Mouse (Mus musculus): ENCODE data around the gene Smarcd3. TPM values are rescaled to one million over a fixed set of nuclear protein-coding genes. Genes with fewer than 3 reads are reported as not detected.
A peak's percentile ranks its signal among the peaks of the same experiment; 100 is the strongest.

The Smarcd3 gene
- polyA plus RNA-seq, 1 experiment from 2014 or later = 47.4 TPM

GRCm38 (mm10) chr5:24589511-24590500 is 34.4 kb downstream of the Smarcd3 start:
- peaks cover 46% of the 10 kb centered on the region for H3K36me3 ChIP-seq (ENCODE audit: control insufficient read depth, insufficient read depth)
- H3K27me3 ChIP-seq (ENCODE audit: control insufficient read depth, insufficient read depth, low read length) = no peaks in the 10 kb centered on the region
- no peak overlapping the region for H3K4me2 ChIP-seq (ENCODE audit: low read depth, low read length)
- 86% methylated on average over 20 of the region's 20 CpGs for WGBS
- no peak overlapping the region for H3K9ac ChIP-seq (ENCODE audit: low read length)
- no peak for ATAC-seq (replicated peaks; ENCODE audit: extremely low read depth, insufficient read depth, low FRiP score)
- no peak overlapping the region for H3K27ac ChIP-seq (ENCODE audit: low read length)
- H3K4me3 ChIP-seq (ENCODE audit: low read length) = no peak overlapping the region
- no peaks in the 10 kb centered on the region for H3K9me3 ChIP-seq (replicated peaks; ENCODE audit: control insufficient read depth, low read length)
- H3K4me1 ChIP-seq (ENCODE audit: control insufficient read depth, insufficient read depth, low read length) = peaks cover 23% of the 10 kb centered on the region

GRCm38 (mm10) chr5:24587200-24587577 is 37.0 kb downstream of the Smarcd3 start:
- Histone ChIP-seq H3K4me3 (ENCODE audit: low read length) (peak overlapping the region; percentile 78), H3K9ac (ENCODE audit: low read length) (peak overlapping the region; percentile 82), H3K27me3 (ENCODE audit: control insufficient read depth, insufficient read depth, low read length) (no peaks in the 10 kb centered on the region), H3K27ac (ENCODE audit: low read length) (peak overlapping the region; percentile 31), H3K4me1 (ENCODE audit: control insufficient read depth, insufficient read depth, low read length) (peaks cover 23% of the 10 kb centered on the region), H3K9me3 (replicated peaks; ENCODE audit: control insufficient read depth, low read length) (no peaks in the 10 kb centered on the region), H3K4me2 (ENCODE audit: low read depth, low read length) (peak overlapping the region; percentile 91), H3K36me3 (ENCODE audit: control insufficient read depth, insufficient read depth) (peaks cover 22% of the 10 kb centered on the region)
- ATAC-seq (replicated peaks; ENCODE audit: extremely low read depth, insufficient read depth, low FRiP score) = no peak
- WGBS = 11% methylated on average over 4 of the region's 4 CpGs

- Histone ChIP-seq H3K9ac (ENCODE audit: low read length) (peak within 1 kb of the TSS; percentile 82), H3K36me3 (ENCODE audit: control insufficient read depth, insufficient read depth) (peaks cover 19% of the 10 kb centered on the region), H3K4me1 (ENCODE audit: control insufficient read depth, insufficient read depth, low read length) (peaks cover 23% of the 10 kb centered on the region), H3K27me3 (ENCODE audit: control insufficient read depth, insufficient read depth, low read length) (no peaks in the 10 kb centered on the region), H3K9me3 (replicated peaks; ENCODE audit: control insufficient read depth, low read length) (no peaks in the 10 kb centered on the region), H3K4me3 (ENCODE audit: low read length) (peak within 1 kb of the TSS; percentile 78), H3K4me2 (ENCODE audit: low read depth, low read length) (peak within 1 kb of the TSS; percentile 91), H3K27ac (ENCODE audit: low read length) (peak within 1 kb of the TSS; percentile 61)
- peak; percentile 85 for ATAC-seq (replicated peaks; ENCODE audit: extremely low read depth, insufficient read depth, low FRiP score)
- under 1% methylated on average over 43 of the region's 43 CpGs for WGBS
These were observed 37.5 kb downstream of the Smarcd3 start, which contains the start of gene Chpf2 for GRCm38 (mm10) chr5:24586547-24587199. Gene Chpf2, plus strand, starts transcription at chr5:24586741.

GRCm38 (mm10) chr5:24586106-24586505 is 38.1 kb downstream of the Smarcd3 start:
- Histone ChIP-seq H3K4me2 (ENCODE audit: low read depth, low read length) (peak overlapping the region; percentile 91), H3K9ac (ENCODE audit: low read length) (peak overlapping the region; percentile 82), H3K27ac (ENCODE audit: low read length) (no peak overlapping the region), H3K27me3 (ENCODE audit: control insufficient read depth, insufficient read depth, low read length) (no peaks in the 10 kb centered on the region), H3K36me3 (ENCODE audit: control insufficient read depth, insufficient read depth) (peaks cover 14% of the 10 kb centered on the region; the same call in 1 of the 2 replicates), H3K4me3 (ENCODE audit: low read length) (peak overlapping the region; percentile 78), H3K4me1 (ENCODE audit: control insufficient read depth, insufficient read depth, low read length) (peaks cover 18% of the 10 kb centered on the region), H3K9me3 (replicated peaks; ENCODE audit: control insufficient read depth, low read length) (no peaks in the 10 kb centered on the region)
- no peak for ATAC-seq (replicated peaks; ENCODE audit: extremely low read depth, insufficient read depth, low FRiP score)
- WGBS = 7% methylated on average over 8 of the region's 8 CpGs

- Histone ChIP-seq H3K4me3 (ENCODE audit: low read length) (peak overlapping the region; percentile 90), H3K27ac (ENCODE audit: low read length) (peak overlapping the region; percentile 87), H3K4me2 (ENCODE audit: low read depth, low read length) (peak overlapping the region; percentile 79), H3K4me1 (ENCODE audit: control insufficient read depth, insufficient read depth, low read length) (peaks cover 15% of the 10 kb centered on the region), H3K27me3 (ENCODE audit: control insufficient read depth, insufficient read depth, low read length) (no peaks in the 10 kb centered on the region), H3K9me3 (replicated peaks; ENCODE audit: control insufficient read depth, low read length) (no peaks in the 10 kb centered on the region), H3K9ac (ENCODE audit: low read length) (peak overlapping the region; percentile 80), H3K36me3 (ENCODE audit: control insufficient read depth, insufficient read depth) (0 out of 2 replicates have a peak, but pooled peaks cover 8% of the 10 kb centered on the region)
- 47% methylated on average over 6 of the region's 6 CpGs for WGBS
- ATAC-seq (replicated peaks; ENCODE audit: extremely low read depth, insufficient read depth, low FRiP score) = no peak
These were observed 45.9 kb downstream of the Smarcd3 start for GRCm38 (mm10) chr5:24578109-24578963.

- peak within 1 kb of the TSS; percentile 96 for H3K4me2 ChIP-seq (ENCODE audit: low read depth, low read length)
- H3K27me3 ChIP-seq (ENCODE audit: control insufficient read depth, insufficient read depth, low read length) = no peaks in the 10 kb centered on the region
- H3K4me3 ChIP-seq (ENCODE audit: low read length) = peak within 1 kb of the TSS; percentile 90
- under 1% methylated on average over 48 of the region's 48 CpGs for WGBS
- H3K4me1 ChIP-seq (ENCODE audit: control insufficient read depth, insufficient read depth, low read length) = peaks cover 15% of the 10 kb centered on the region
- H3K27ac ChIP-seq (ENCODE audit: low read length) = peak within 1 kb of the TSS; percentile 87
- H3K9ac ChIP-seq (ENCODE audit: low read length) = peak within 1 kb of the TSS; percentile 92
- H3K36me3 ChIP-seq (ENCODE audit: control insufficient read depth, insufficient read depth) = peaks cover 17% of the 10 kb centered on the region
- no peaks in the 10 kb centered on the region for H3K9me3 ChIP-seq (replicated peaks; ENCODE audit: control insufficient read depth, low read length)
- ATAC-seq (replicated peaks; ENCODE audit: extremely low read depth, insufficient read depth, low FRiP score) = peak; percentile 97
These were observed 46.9 kb downstream of the Smarcd3 start, which contains the start of gene Abcf2 for GRCm38 (mm10) chr5:24577183-24577929. Gene Abcf2, minus strand, starts transcription at chr5:24577467.

- Histone ChIP-seq H3K4me3 (ENCODE audit: low read length) (peak overlapping the region; percentile 90), H3K9ac (ENCODE audit: low read length) (peak overlapping the region; percentile 92), H3K36me3 (ENCODE audit: control insufficient read depth, insufficient read depth) (peaks cover 21% of the 10 kb centered on the region), H3K27ac (ENCODE audit: low read length) (peak overlapping the region; percentile 80), H3K27me3 (ENCODE audit: control insufficient read depth, insufficient read depth, low read length) (no peaks in the 10 kb centered on the region), H3K4me2 (ENCODE audit: low read depth, low read length) (peak overlapping the region; percentile 96), H3K9me3 (replicated peaks; ENCODE audit: control insufficient read depth, low read length) (no peaks in the 10 kb centered on the region), H3K4me1 (ENCODE audit: control insufficient read depth, insufficient read depth, low read length) (peaks cover 15% of the 10 kb centered on the region)
- ATAC-seq (replicated peaks; ENCODE audit: extremely low read depth, insufficient read depth, low FRiP score) = peak; percentile 14
- WGBS = under 1% methylated on average over 32 of the region's 32 CpGs
These were observed 47.4 kb downstream of the Smarcd3 start for GRCm38 (mm10) chr5:24576801-24577182.

GRCm38 (mm10) chr5:24575948-24576347 is 48.3 kb downstream of the Smarcd3 start:
- WGBS = 82% methylated on average over 1 of the region's 1 CpGs
- H3K9me3 ChIP-seq (replicated peaks; ENCODE audit: control insufficient read depth, low read length) = no peaks in the 10 kb centered on the region
- H3K36me3 ChIP-seq (ENCODE audit: control insufficient read depth, insufficient read depth) = peaks cover 25% of the 10 kb centered on the region
- no peak overlapping the region for H3K9ac ChIP-seq (ENCODE audit: low read length)
- peak overlapping the region; percentile 96 for H3K4me2 ChIP-seq (ENCODE audit: low read depth, low read length)
- no peak overlapping the region; the same call in 1 of the 2 replicates for H3K4me3 ChIP-seq (ENCODE audit: low read length)
- ATAC-seq (replicated peaks; ENCODE audit: extremely low read depth, insufficient read depth, low FRiP score) = no peak
- no peaks in the 10 kb centered on the region for H3K27me3 ChIP-seq (ENCODE audit: control insufficient read depth, insufficient read depth, low read length)
- no peak overlapping the region for H3K27ac ChIP-seq (ENCODE audit: low read length)
- peaks cover 15% of the 10 kb centered on the region for H3K4me1 ChIP-seq (ENCODE audit: control insufficient read depth, insufficient read depth, low read length)

Measured in heart, embryonic 16.5 days (tissue).